Mouse (Mus musculus) E14TG2a.4 (cell line): Measurements from ENCODE around the gene Nmnat2.

Experiments
- CTCF ChIP-seq: conservative IDR thresholded peaks from 2 replicates; pipeline ENCODE4 v1.5.1; 2014; ENCODE audit warnings: low read length
- NANOG ChIP-seq: IDR thresholded peaks from 2 replicates; pipeline ENCODE4 v1.6.1; 2014; ENCODE audit warnings: borderline replicate concordance, low read length, mixed read lengths
- POU5F1 ChIP-seq: IDR thresholded peaks from 2 replicates; pipeline ENCODE4 v1.6.1; 2014; ENCODE audit warnings: low read length, borderline replicate concordance

- no peak for TF ChIP-seq CTCF
- no peak for TF ChIP-seq POU5F1
- TF ChIP-seq NANOG, result peak; percentile 38; the same call in 1 of the 2 replicates
These were observed 141.3 kb downstream of the Nmnat2 start for GRCm38 (mm10) chr1:153095826-153096727.
